Mouse (Mus musculus) heart, embryonic 13.5 days (tissue): ENCODE data around the gene Atl2. TPM values are rescaled to one million over a fixed set of nuclear protein-coding genes. Genes with fewer than 3 reads are reported as not detected.

ENCODE experiments used
- ATAC-seq: fragments of 200-750 bp; cut with Nextera tagmentation; 2 replicates; pipeline ENCODE4 v1.8.0; 2017; ENCODE audit warnings: moderate TSS enrichment; ENCODE audit not compliant: insufficient number of reproducible peaks, low FRiP score, low TSS enrichment; ENCODE audit errors: extremely low read depth
- H3K27ac ChIP-seq: fragments of 300-500 bp; sonication (generic); replicated peaks from 2 replicates; pipeline ENCODE4 v1.5.1; 2015; ENCODE audit warnings: moderate library complexity, mild to moderate bottlenecking, inconsistent platforms
- H3K27me3 ChIP-seq: fragments of 300-500 bp; sonication (generic); replicated peaks from 2 replicates; pipeline ENCODE4 v1.6.1; 2015; ENCODE audit warnings: mild to moderate bottlenecking, inconsistent platforms
- H3K36me3 ChIP-seq: fragments of 300-500 bp; sonication (generic); 2 replicates; pipeline ENCODE4 v1.6.1; 2015; ENCODE audit warnings: mild to moderate bottlenecking, inconsistent platforms
- H3K4me1 ChIP-seq: fragments of 300-500 bp; sonication (generic); 2 replicates; pipeline ENCODE4 v1.6.1; 2015; ENCODE audit warnings: inconsistent platforms
- H3K4me2 ChIP-seq: fragments of 300-500 bp; sonication (generic); 2 replicates; pipeline ENCODE4 v1.6.1; 2015; ENCODE audit warnings: inconsistent platforms, mild to moderate bottlenecking, moderate library complexity
- H3K4me3 ChIP-seq: fragments of 300-500 bp; sonication (generic); 2 replicates; pipeline ENCODE4 v1.5.1; 2015; ENCODE audit warnings: moderate library complexity, mild to moderate bottlenecking, inconsistent platforms
- H3K9ac ChIP-seq: fragments of 300-500 bp; sonication (generic); 2 replicates; pipeline ENCODE4 v1.6.1; 2015; ENCODE audit warnings: inconsistent platforms, mild to moderate bottlenecking, moderate library complexity
- H3K9me3 ChIP-seq: fragments of 300-500 bp; sonication (generic); 2 replicates; pipeline ENCODE4 v1.6.1; 2016; ENCODE audit warnings: inconsistent platforms
- WGBS: fragments of 180-500 bp; shearing (Covaris S2); methylation state at CpG from one replicate; pipeline ENCODE4 v1.1.7; 2015; ENCODE audit warnings: mixed read lengths; 5-methylcytosine and 5-hydroxymethylcytosine counted together
- polyA plus RNA-seq: library from polyadenylated mRNA; unstranded; fragments of >200 nt; fragmentation: Nextera tagmentation; extraction: Ambion mirVana; gene quantifications from 2 replicates; pipeline ENCODE4 v1.2.1, GENCODE M21; 2015

Atl2 gene
- 23.2 and 25.0 TPM in 2 replicates for polyA plus RNA-seq

DNA sequence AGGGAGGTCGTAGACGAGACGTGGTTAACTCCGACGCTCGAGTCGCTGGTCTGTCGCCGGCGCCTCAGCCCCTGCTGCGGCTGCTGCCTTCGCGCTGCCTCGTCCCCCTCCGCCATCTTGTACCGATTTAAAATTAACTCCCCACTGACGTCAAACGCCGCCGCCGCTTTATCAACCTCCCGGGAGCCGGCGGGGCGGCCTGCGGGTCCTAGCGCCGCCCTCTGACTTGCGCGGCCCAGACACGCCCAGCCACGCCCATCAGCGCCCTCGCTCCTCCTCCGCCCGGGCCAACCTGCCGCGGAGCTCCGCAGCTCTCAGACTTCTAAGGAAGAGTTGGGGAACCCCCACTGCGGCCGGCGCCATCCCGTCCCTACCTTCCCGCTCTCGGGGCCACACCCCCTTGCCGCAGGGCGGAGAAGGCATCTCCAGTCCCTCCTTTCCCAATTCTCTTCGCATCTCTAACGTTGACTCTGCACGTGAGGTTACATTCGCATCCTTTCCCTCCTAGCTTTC lies at the start of gene Atl2:
TSS of gene Atl2 (minus strand) at position 213 of the 513 bp plus-strand sequence.
- Histone ChIP-seq H3K36me3 (no peaks in the 10 kb centered on the region), H3K9ac (peak within 1 kb of the TSS; percentile 99), H3K4me3 (peak within 1 kb of the TSS; percentile 96), H3K9me3 (no peaks in the 10 kb centered on the region), H3K27ac (peak within 1 kb of the TSS; percentile 98), H3K4me2 (peak within 1 kb of the TSS; percentile 79), H3K27me3 (peaks cover 11% of the 10 kb centered on the region), H3K4me1 (peaks cover 40% of the 10 kb centered on the region)
- ATAC-seq: peak; percentile 93
- under 1% methylated on average over 48 of the region's 51 CpGs for WGBS

DNA sequence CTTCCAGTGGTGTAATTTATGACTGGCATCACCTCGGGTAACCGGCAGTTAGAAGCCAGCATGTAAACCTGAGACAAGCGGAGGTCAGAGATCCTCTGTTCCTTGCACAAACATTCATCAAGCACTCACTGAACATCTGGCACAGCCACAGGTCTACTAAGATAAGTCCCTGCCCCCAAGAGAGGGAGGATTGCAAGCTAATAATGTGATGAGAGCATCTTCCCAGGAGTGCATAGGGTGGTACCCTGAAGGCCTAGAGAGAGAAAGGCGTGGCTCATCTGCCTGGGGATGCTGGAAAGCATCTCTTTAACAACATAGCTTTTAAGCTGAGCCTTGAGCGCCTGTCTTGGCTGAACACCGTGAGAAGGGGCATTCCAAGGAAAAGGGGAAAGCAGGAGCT lies 48.9 kb upstream of the Atl2 start:
- Histone ChIP-seq H3K4me2 (no peak overlapping the region), H3K9ac (no peak overlapping the region), H3K9me3 (no peaks in the 10 kb centered on the region), H3K36me3 (no peaks in the 10 kb centered on the region), H3K4me1 (peaks cover 18% of the 10 kb centered on the region), H3K27me3 (no peaks in the 10 kb centered on the region), H3K4me3 (no peak overlapping the region), H3K27ac (no peak overlapping the region)
- no peak for ATAC-seq
- WGBS: 65% methylated on average over 6 of the region's 6 CpGs

DNA sequence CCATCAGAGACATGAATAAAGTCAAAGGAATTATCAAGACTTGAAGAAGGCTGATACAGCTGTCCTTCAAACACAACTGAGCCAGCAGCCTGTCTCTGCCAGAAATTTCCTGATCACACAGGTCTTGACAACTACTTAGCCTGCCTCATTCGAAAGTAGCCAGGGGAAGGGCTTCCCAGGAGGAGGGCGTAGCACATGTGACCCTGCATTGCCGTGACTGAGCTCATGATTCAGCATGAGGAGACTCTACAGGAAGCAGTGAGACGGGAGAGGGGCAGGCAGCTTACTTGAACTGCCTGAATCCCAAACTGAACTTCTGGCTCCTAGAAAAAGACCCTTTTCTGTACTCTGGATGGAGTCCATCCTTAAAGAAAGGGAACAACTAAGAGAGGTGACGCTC lies 46.5 kb upstream of the Atl2 start:
- WGBS: 69% methylated on average over 5 of the region's 5 CpGs
- Histone ChIP-seq H3K9me3 (no peaks in the 10 kb centered on the region), H3K36me3 (no peaks in the 10 kb centered on the region), H3K4me2 (no peak overlapping the region), H3K4me1 (peaks cover 4% of the 10 kb centered on the region; the same call in 1 of the 2 replicates), H3K27me3 (peaks cover 7% of the 10 kb centered on the region; the same call in 1 of the 2 replicates), H3K9ac (no peak overlapping the region), H3K4me3 (no peak overlapping the region), H3K27ac (no peak overlapping the region)
- ATAC-seq: no peak

DNA sequence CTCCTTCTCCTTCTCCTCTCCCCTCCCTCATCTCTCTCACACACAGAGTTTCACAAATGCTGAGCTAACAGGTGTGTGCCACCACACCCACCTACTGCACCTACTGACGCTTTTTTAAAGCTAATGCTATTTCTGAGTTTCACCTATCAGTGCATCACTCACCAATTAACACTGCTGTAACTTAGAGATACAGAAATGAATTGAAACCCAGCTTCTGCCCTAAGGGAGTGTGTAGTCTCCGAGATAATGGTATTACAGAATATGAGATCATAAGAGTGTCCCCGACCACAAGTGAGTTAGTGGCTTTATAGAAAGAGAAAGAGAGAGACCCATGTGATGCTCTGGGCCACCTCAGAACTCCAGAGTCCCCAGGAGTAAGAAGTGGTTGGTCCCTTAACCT lies 43.2 kb upstream of the Atl2 start:
- H3K9ac ChIP-seq: no peak overlapping the region
- no peak overlapping the region for H3K27ac ChIP-seq
- H3K4me3 ChIP-seq: no peak overlapping the region
- no peaks in the 10 kb centered on the region; the same call in 1 of the 2 replicates for H3K4me1 ChIP-seq
- H3K4me2 ChIP-seq: no peak overlapping the region
- peaks cover 7% of the 10 kb centered on the region; the same call in 1 of the 2 replicates for H3K27me3 ChIP-seq
- WGBS: 58% methylated on average over 3 of the region's 3 CpGs
- no peak for ATAC-seq
- no peaks in the 10 kb centered on the region for H3K36me3 ChIP-seq
- H3K9me3 ChIP-seq: no peaks in the 10 kb centered on the region

DNA sequence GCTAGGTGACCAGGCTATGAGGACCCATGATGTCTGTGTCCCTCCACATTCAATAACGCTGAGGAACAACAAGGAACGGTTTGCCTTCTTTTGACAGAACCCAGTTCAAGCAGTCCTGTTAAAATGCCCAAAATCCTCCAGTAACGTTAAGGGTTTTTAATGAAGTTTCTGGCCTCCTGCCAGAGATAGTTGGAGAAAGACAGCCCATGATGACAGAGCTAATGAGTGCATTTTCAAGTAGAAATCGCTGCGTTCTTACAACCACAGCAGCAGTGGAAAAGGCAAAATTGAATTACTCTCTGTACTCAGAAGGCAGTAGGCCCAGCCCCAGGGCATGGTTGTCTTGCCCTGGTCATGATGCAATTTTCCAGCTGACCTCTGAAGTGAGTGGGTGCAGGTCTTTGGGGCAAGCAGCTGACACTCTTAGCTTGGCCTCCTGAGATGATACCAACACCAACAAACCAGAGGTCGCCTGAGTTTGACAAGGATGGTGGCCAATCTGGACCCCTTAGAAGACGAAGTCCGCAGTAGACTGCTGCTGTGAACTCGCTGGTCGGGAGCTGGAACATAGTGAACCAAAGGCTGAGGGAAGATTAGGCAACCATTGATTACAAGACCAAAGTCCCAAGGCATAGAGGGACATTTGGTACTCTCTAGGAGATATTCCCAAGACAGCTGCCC lies 42.1 kb upstream of the Atl2 start:
- peaks cover 7% of the 10 kb centered on the region; the same call in 1 of the 2 replicates for H3K27me3 ChIP-seq
- no peak overlapping the region for H3K27ac ChIP-seq
- H3K4me3 ChIP-seq: no peak overlapping the region
- no peak overlapping the region for H3K9ac ChIP-seq
- 78% methylated on average over 10 of the region's 10 CpGs for WGBS
- H3K4me2 ChIP-seq: no peak overlapping the region
- ATAC-seq: no peak
- H3K9me3 ChIP-seq: no peaks in the 10 kb centered on the region
- no peaks in the 10 kb centered on the region for H3K36me3 ChIP-seq
- no peaks in the 10 kb centered on the region for H3K4me1 ChIP-seq

DNA sequence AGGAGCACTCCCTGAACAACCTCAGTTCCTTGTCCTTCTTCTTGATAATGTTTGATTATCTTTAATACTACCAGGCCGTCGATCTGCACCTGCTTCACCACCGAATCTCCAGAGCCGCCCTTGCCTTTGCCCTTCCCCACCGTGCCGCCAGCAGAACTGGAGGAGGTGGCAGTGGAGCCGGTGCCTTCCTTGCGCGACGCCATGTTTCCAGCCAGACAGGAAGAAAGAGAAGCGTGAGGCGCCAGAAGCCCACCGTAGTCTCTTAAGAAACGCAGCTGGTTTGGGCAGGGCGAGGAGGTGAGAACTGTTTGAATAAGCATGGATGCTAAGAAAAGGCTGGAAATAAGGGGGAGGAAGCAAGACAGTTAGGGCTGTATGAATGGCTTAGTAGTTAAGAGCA lies 38.4 kb upstream of the Atl2 start:
- Histone ChIP-seq H3K4me3 (no peak overlapping the region), H3K4me2 (no peak overlapping the region), H3K4me1 (no peaks in the 10 kb centered on the region), H3K36me3 (no peaks in the 10 kb centered on the region), H3K27me3 (peaks cover 3% of the 10 kb centered on the region; the same call in 1 of the 2 replicates), H3K9me3 (0 out of 2 replicates have a peak, but pooled peaks cover 4% of the 10 kb centered on the region), H3K9ac (no peak overlapping the region), H3K27ac (no peak overlapping the region)
- ATAC-seq: no peak
- WGBS: 85% methylated on average over 15 of the region's 15 CpGs

DNA sequence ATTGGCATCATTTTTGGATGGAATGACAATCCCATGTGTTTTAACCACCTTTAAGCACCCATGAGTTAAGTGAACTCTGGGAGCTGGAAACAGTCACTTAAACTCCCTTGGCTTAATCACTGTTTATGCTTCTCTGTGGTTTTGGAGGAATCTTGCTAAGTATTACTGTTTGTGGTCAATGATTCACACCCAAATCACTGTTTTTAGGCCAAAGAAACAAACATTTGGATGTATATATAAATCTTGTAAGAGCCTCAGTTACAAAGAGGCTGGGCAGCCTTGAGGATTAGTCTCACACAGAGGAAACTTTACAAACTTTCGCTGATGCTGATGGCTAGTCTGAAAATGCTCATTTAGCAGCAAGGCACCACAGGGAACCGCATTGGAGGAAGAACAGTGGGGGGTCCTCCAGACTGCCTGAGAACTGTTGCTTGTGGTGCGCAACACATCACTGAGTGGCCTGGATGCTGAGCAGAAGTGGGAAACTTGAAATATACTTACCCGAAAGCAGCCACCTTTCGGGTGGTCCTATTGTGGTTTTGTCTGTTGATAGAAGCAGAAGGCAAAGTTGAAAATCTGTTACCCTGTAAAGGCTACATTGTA lies 36.9 kb upstream of the Atl2 start:
- WGBS: 70% methylated on average over 5 of the region's 5 CpGs
- H3K9ac ChIP-seq: no peak overlapping the region
- no peaks in the 10 kb centered on the region for H3K4me1 ChIP-seq
- H3K9me3 ChIP-seq: 0 out of 2 replicates have a peak, but pooled peaks cover 4% of the 10 kb centered on the region
- no peaks in the 10 kb centered on the region for H3K36me3 ChIP-seq
- no peaks in the 10 kb centered on the region for H3K27me3 ChIP-seq
- H3K4me3 ChIP-seq: no peak overlapping the region
- no peak overlapping the region for H3K27ac ChIP-seq
- no peak overlapping the region for H3K4me2 ChIP-seq
- no peak for ATAC-seq

DNA sequence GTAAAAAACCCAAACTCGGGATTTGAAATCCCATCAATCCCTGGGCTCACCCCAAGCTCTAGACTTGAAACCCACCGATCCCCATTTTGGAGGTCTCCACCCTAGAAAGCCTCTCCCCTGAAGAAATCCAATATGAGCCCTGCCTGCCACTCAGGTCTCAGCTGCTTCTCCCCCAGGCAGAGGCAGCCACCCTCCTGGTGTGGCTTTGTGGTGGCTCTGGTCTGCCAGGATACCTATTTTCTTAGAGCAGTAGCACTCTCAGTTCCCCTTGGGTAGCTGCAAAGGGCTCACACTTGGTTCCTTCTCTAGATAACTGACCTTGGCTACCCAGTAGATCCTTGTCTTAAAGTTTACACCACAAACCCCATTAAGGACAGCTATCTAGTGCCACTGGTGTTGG lies 31.2 kb upstream of the Atl2 start:
- ATAC-seq: no peak
- Histone ChIP-seq H3K9ac (no peak overlapping the region), H3K27ac (no peak overlapping the region), H3K4me1 (no peaks in the 10 kb centered on the region), H3K4me2 (no peak overlapping the region), H3K9me3 (0 out of 2 replicates have a peak, but pooled peaks cover 4% of the 10 kb centered on the region), H3K27me3 (no peaks in the 10 kb centered on the region), H3K4me3 (no peak overlapping the region), H3K36me3 (no peaks in the 10 kb centered on the region)
- 91% methylated on average over 2 of the region's 2 CpGs for WGBS

DNA sequence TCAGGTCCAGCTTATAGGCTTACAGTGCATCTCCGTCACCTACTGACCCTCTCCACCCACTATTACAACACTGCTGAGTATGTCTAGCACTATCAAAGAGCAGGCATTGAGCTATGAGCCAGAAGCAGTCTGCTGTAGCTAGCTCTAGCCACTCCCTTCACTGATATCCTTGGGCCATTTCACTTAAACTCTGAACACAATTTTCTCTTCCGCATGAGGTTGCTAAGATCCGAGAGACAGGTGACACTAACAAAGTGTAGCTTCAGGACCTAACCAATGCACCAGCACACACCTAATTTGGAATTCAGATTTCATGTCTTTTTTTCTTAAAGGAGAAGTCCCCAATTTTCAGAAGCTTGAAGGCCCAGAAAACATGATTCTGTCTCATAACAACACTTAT lies 30.6 kb upstream of the Atl2 start:
- Histone ChIP-seq H3K4me3 (no peak overlapping the region), H3K4me1 (no peaks in the 10 kb centered on the region), H3K36me3 (no peaks in the 10 kb centered on the region), H3K27me3 (no peaks in the 10 kb centered on the region), H3K4me2 (no peak overlapping the region), H3K9me3 (0 out of 2 replicates have a peak, but pooled peaks cover 4% of the 10 kb centered on the region), H3K27ac (no peak overlapping the region), H3K9ac (no peak overlapping the region)
- no peak for ATAC-seq
- 76% methylated on average over 3 of the region's 3 CpGs for WGBS

DNA sequence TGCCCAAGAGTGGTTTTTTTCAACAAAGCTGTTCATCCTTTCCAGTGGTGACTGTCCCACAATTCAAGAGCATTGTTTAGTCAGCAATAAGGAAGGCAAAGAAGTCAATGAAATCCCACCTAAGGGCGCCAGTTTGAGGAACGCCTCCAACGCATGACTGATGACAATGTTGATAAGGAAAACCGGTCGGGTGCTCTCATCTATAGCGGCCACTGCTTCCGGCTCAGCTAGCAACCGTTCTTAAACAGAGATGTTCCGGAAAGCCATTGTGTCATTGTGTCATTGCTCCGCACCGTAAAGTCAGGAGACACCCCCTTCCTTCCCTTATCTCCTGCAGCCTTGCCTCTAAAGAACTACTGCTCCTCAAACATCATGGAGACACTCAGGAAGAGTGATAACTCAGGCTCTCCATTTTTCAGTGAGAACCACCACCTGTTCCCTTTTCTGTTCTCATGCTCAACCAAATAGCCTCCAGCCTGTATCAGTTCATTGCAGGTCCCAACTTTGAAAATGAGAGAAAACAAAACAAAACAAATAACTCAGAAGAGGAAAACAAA lies 30.0 kb upstream of the Atl2 start:
- Histone ChIP-seq H3K27me3 (no peaks in the 10 kb centered on the region), H3K9ac (no peak overlapping the region), H3K9me3 (0 out of 2 replicates have a peak, but pooled peaks cover 4% of the 10 kb centered on the region), H3K4me1 (no peaks in the 10 kb centered on the region), H3K36me3 (no peaks in the 10 kb centered on the region), H3K4me3 (no peak overlapping the region), H3K4me2 (no peak overlapping the region), H3K27ac (no peak overlapping the region)
- 72% methylated on average over 11 of the region's 11 CpGs for WGBS
- ATAC-seq: no peak

DNA sequence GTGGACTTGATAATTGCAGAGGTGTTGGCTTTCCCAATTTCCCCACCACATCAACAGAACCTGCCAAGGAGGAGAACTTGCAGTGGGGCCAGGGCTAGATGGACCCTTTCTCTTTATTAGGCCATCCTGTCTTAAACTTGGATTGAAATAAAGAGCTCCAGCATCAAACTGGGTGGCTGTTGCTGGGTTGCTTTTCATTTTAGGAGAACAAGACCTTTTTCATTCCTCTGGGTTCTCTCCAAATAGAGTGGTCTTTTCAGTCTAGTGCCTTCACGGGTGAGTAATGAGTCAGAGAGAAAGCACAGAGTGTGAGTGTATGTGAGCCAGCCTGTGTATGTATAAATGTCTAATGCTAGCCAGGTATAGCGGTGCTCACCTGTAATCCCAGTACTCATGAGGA lies 24.4 kb upstream of the Atl2 start:
- no peak for ATAC-seq
- Histone ChIP-seq H3K27me3 (0 out of 2 replicates have a peak, but pooled peaks cover 5% of the 10 kb centered on the region), H3K36me3 (no peaks in the 10 kb centered on the region), H3K9ac (no peak overlapping the region), H3K4me1 (peaks cover 25% of the 10 kb centered on the region), H3K4me2 (no peak overlapping the region), H3K4me3 (no peak overlapping the region), H3K27ac (peak overlapping the region; percentile 50), H3K9me3 (no peaks in the 10 kb centered on the region)
- 74% methylated on average over 2 of the region's 2 CpGs for WGBS
